Mouse (Mus musculus): ENCODE measurements at regions not wholly inside any gene's neighbourhood (a gene's known extent, or its start where the extent isn't known, plus 50 kb on each side); places are given as distances from the start of the nearest gene placed in this dataset.

DNA sequence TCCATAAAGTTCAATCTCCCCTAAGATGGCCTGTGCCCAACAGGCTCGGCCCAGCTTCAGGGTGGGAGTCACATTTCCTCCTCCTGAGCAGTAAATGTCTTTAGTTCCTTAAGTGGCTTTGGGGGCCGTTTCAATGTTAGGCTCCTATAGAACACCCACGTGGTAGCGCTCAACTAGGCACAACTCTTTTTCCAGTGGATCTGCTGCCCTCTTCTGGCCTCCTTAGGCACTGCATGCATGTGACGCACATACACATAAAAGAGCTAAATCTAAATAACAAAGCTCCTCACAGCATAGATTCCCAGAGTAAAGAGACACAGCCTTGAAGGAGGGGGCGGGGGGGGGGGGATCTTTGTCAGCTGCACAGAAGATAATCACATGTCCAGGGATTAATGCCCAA lies 233.6 kb downstream of the Agtpbp1 start:
- H3K4me3 ChIP-seq, result no peak overlapping the region
- no peak overlapping the region for H3K27ac ChIP-seq
- H3K27me3 ChIP-seq (ENCODE audit: poor library complexity, severe bottlenecking), result no peaks in the 10 kb centered on the region
- no peaks in the 10 kb centered on the region for H3K36me3 ChIP-seq (replicated peaks)
- WGBS, result 59% methylated on average over 6 of the region's 6 CpGs
- no peaks in the 10 kb centered on the region for H3K4me1 ChIP-seq
- peak; percentile 17 for DNase-seq (ENCODE audit: extremely low spot score, low spot score)
- peaks cover 7% of the 10 kb centered on the region; the same call in 1 of the 2 replicates for H3K9me3 ChIP-seq

DNA sequence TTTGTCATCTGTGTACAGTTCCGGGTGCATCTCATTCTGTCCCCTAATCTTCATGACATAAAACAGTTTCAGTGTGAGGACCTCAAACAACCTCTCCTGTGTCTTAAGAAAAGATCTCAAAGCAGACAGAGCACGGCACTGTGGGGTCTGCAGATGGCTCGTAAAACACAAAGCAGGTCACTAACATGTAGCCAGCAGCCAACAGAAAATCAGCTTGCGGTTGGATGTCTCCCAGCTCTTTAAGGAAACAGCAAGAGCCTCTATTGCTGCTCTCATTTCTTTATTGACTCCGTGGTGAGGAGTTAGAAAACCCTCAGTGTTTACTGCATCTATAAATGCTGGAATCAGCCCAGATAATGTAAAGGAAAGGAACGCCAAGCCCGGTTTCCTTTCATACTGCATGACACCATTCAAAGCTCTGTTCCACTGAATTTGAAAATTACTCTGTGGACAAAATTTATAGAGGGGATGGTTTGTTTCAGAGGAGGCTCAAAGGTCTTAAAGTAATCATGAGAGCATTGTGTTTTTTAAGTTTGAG lies 234.3 kb downstream of the Agtpbp1 start:
- no peaks in the 10 kb centered on the region for H3K4me1 ChIP-seq
- DNase-seq (ENCODE audit: extremely low spot score, low spot score), result no peak
- H3K27ac ChIP-seq, result no peak overlapping the region
- no peaks in the 10 kb centered on the region for H3K27me3 ChIP-seq (ENCODE audit: poor library complexity, severe bottlenecking)
- H3K4me3 ChIP-seq, result no peak overlapping the region
- WGBS, result 88% methylated on average over 7 of the region's 7 CpGs
- H3K36me3 ChIP-seq (replicated peaks), result no peaks in the 10 kb centered on the region
- H3K9me3 ChIP-seq, result peaks cover 7% of the 10 kb centered on the region; the same call in 1 of the 2 replicates

DNA sequence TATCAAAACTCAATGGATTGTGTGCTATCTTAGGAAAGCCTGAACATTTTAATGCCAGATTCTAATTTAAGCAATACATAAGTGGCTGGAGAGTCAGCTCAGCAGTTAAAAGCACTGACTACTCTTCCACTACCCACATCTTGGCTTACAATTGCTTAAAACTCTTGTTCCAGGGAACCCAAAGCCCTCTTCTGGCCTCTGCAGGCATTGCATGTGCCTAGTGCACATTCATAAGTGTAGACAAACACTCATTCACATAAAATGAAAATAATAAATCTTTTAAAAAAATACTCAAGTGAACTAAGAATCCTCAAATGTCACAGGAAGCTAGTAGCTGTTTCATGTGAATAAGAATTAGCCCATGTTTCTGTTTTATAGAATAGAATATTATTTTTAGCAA lies 236.5 kb downstream of the Agtpbp1 start:
- no peaks in the 10 kb centered on the region for H3K4me1 ChIP-seq
- no peaks in the 10 kb centered on the region for H3K27me3 ChIP-seq (ENCODE audit: poor library complexity, severe bottlenecking)
- H3K4me3 ChIP-seq, result no peak overlapping the region
- no peaks in the 10 kb centered on the region for H3K36me3 ChIP-seq (replicated peaks)
- H3K9me3 ChIP-seq, result peaks cover 7% of the 10 kb centered on the region; the same call in 1 of the 2 replicates
- H3K27ac ChIP-seq, result no peak overlapping the region
- no peak for DNase-seq (ENCODE audit: extremely low spot score, low spot score)

DNA sequence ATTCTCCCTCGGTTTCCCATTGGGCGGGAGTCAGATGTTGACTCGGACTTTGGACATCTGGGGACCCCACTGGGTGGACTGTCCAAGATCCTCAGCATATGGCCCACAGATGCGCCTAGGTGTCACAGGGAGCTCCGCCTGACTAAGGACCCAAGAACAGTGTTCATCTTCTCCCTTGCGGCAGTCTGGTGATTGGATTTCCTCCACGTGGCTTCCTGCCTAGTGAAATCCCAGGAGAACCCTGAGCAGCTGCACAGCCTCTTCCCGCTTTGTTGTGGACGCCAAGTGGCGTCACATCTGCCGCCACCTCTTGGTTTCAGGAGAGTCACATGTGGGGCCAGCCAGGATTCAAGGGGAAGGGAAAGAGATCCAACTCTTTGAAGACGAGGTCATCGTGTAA lies 243.2 kb downstream of the Agtpbp1 start:
- Histone ChIP-seq H3K36me3 (replicated peaks) (no peaks in the 10 kb centered on the region), H3K4me3 (no peak overlapping the region), H3K4me1 (peaks cover 2% of the 10 kb centered on the region), H3K9me3 (no peaks in the 10 kb centered on the region), H3K27me3 (ENCODE audit: poor library complexity, severe bottlenecking) (no peaks in the 10 kb centered on the region), H3K27ac (no peak overlapping the region)
- no peak for DNase-seq (ENCODE audit: extremely low spot score, low spot score)
- WGBS, result 93% methylated on average over 13 of the region's 13 CpGs

DNA sequence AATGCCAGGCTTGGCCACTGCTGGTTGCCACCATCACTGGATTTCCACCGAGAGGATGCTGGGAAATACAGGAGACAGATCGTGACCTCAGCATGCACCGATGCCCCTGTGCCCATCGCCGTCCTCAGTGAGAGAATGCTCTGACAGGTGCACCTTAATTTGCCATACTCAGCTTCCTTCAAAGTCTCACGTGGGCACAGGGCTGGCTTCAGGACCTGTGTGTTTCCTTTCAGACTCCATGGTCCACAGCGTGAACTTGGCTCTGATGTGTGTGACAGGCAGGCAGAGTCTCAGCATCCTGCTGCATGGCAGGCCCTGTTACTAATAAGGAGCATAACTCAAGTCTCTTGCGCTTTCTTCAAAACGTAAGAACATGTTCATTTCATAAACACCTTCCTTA lies 246.6 kb downstream of the Agtpbp1 start:
- Histone ChIP-seq H3K27me3 (ENCODE audit: poor library complexity, severe bottlenecking) (no peaks in the 10 kb centered on the region), H3K27ac (no peak overlapping the region)
- 96% methylated on average over 9 of the region's 9 CpGs for WGBS

DNA sequence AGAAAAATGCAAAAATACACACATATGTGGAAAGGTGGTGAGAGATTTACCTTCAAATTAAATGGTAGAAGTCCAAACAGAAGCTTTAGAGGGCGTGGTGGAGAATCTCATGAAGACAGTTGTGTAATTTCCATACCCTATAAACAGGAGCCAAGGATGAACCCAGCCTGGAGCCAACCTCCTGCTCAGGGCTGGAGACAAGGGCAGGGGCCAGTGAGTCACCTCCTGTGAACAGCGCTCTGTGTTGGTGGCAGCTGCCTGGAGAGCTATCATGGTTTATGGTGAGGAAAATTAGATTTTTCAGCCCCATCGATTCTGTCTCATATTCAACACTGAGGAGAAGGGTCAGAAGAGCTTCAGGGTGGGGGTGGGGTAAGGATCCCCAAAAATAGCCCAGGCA lies 261.1 kb downstream of the Agtpbp1 start:
- 86% methylated on average over 3 of the region's 3 CpGs for WGBS

More for the DNA sequence above, 246.6 kb downstream of the Agtpbp1 start:
- Histone ChIP-seq H3K36me3 (replicated peaks) (no peaks in the 10 kb centered on the region), H3K4me1 (peaks cover 9% of the 10 kb centered on the region), H3K4me3 (no peak overlapping the region), H3K9me3 (no peaks in the 10 kb centered on the region)
- DNase-seq (ENCODE audit: extremely low spot score, low spot score), result no peak

DNA sequence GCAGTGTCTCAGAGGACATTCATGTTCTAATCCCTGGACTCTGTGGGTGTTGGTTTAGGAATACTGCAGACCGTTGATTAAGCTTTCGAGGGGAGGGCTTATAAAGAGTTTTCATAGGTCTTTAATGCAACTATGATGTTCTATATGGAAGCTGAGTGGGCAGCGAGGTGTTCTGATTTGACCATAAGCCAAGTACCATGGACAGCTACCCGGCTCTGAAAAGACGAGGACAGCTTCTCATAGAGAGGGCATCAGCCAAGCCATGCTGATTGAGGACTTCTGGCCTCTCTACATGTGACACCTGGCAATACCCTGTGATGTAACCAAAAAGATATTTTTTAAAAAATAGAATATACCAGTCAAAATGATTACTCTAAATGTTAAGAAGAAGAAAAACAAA lies 261.6 kb downstream of the Agtpbp1 start:
- Histone ChIP-seq H3K9me3 (no peaks in the 10 kb centered on the region), H3K27ac (no peak overlapping the region), H3K27me3 (ENCODE audit: poor library complexity, severe bottlenecking) (no peaks in the 10 kb centered on the region), H3K4me1 (0 out of 2 replicates have a peak, but pooled peaks cover 4% of the 10 kb centered on the region), H3K36me3 (replicated peaks) (no peaks in the 10 kb centered on the region), H3K4me3 (no peak overlapping the region)
- WGBS, result 49% methylated on average over 5 of the region's 5 CpGs
- DNase-seq (ENCODE audit: extremely low spot score, low spot score), result peak; percentile 28

More for the DNA sequence above, 261.1 kb downstream of the Agtpbp1 start:
- H3K9me3 ChIP-seq, result no peaks in the 10 kb centered on the region
- H3K36me3 ChIP-seq (replicated peaks), result no peaks in the 10 kb centered on the region
- H3K4me3 ChIP-seq, result no peak overlapping the region
- DNase-seq (ENCODE audit: extremely low spot score, low spot score), result no peak
- H3K27me3 ChIP-seq (ENCODE audit: poor library complexity, severe bottlenecking), result no peaks in the 10 kb centered on the region
- no peak overlapping the region for H3K27ac ChIP-seq
- 0 out of 2 replicates have a peak, but pooled peaks cover 4% of the 10 kb centered on the region for H3K4me1 ChIP-seq

DNA sequence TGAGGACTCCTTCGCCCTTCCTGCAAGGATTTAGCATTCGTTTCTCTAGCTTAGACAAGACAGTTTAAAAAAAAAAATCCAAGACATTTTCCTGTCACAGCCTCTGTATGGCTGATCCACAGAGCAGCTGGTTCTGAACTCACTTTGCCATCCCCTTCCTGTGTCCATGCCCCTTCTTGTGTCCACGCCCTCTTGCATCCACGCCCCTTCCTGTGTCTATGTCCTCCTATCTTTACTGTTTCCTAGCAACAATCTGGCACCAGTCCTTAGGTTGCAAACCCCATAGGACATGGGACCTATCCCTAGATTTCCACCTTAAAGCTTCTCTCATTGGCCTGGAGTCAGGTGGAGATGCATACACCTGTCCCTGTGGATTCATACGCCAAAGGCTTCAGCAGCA lies 264.8 kb downstream of the Agtpbp1 start:
- Histone ChIP-seq H3K4me3 (no peak overlapping the region), H3K9me3 (no peaks in the 10 kb centered on the region), H3K27ac (no peak overlapping the region), H3K27me3 (ENCODE audit: poor library complexity, severe bottlenecking) (no peaks in the 10 kb centered on the region), H3K4me1 (no peaks in the 10 kb centered on the region), H3K36me3 (replicated peaks) (no peaks in the 10 kb centered on the region)
- no peak for DNase-seq (ENCODE audit: extremely low spot score, low spot score)
- WGBS, result 92% methylated on average over 5 of the region's 5 CpGs

DNA sequence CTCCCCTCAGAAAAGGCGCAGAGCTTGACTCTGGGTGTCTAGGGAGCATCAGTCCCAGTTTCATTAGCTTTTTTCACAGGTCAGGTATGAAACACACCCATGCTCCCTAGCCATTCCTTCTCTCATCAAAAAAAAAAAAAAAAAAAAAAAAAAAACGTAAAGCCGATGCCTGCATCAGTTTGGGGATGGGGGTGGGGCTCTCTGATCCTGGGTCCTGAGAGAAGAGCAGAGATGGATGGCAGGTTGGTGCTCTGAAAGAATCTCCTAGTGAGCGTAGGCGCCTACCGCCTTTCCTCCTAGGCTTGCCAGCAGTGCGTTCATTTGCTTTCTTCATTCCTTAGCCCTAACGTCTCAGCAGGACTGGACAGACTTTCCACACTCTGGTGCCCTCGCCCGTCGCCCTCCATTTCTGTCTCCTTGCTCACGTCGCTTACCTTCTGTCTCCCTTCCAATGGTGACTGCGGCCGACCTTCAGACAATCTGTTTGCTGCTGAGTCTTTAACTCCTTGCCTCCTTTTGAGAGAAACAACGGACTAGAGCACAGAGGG lies 267.5 kb downstream of the Agtpbp1 start:
- DNase-seq (ENCODE audit: extremely low spot score, low spot score), result no peak

DNA sequence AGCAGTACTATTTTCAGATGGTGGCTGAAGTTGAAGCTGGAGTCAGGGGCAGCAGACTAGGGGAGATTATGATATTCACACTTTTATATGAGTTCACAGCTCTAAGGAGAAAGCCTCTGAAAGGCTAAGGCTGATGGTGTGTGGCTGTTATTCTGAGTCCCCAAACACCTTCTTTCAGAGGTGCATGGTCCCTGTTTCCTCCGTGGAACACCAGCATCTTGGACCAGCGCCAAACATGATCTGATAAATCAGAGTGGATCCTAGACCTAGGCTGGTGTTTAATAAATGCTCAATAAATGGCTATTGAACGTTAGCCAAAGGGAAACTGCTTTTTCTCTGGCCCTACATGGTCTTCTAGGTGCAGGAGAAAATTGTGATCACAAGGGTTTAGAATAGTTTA lies 269.2 kb downstream of the Agtpbp1 start:
- no peaks in the 10 kb centered on the region for H3K36me3 ChIP-seq (replicated peaks)
- 76% methylated on average over 3 of the region's 3 CpGs for WGBS
- no peak for DNase-seq (ENCODE audit: extremely low spot score, low spot score)

More for the DNA sequence above, 267.5 kb downstream of the Agtpbp1 start:
- no peak overlapping the region for H3K4me3 ChIP-seq
- no peaks in the 10 kb centered on the region for H3K27me3 ChIP-seq (ENCODE audit: poor library complexity, severe bottlenecking)
- WGBS, result 82% methylated on average over 16 of the region's 16 CpGs
- H3K36me3 ChIP-seq (replicated peaks), result no peaks in the 10 kb centered on the region
- H3K9me3 ChIP-seq, result no peaks in the 10 kb centered on the region
- H3K27ac ChIP-seq, result no peak overlapping the region
- H3K4me1 ChIP-seq, result no peaks in the 10 kb centered on the region

DNA sequence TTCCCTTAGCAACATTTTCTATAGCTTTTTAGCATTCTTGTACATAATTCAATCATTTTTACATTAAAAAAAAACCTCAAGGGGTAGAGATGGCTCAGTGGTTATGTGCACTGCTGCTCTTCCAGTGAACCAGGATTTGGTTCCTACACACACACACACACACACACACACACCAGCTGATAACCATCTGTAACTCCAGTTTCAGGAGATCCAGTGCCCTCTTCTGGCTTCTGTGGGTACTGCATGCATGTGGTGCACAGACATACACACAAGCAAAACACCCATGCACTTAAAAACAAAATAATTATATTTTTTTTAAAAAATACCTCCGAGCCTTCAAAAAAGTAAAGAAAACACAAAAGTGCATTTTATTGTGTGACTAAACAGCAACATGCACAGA lies 270.6 kb downstream of the Agtpbp1 start:
- no peak overlapping the region for H3K4me3 ChIP-seq
- no peaks in the 10 kb centered on the region for H3K27me3 ChIP-seq (ENCODE audit: poor library complexity, severe bottlenecking)
- no peaks in the 10 kb centered on the region for H3K9me3 ChIP-seq
- 78% methylated on average over 1 of the region's 1 CpGs for WGBS
- no peaks in the 10 kb centered on the region for H3K4me1 ChIP-seq
- peak; percentile 22 for DNase-seq (ENCODE audit: extremely low spot score, low spot score)
- H3K27ac ChIP-seq, result no peak overlapping the region
- H3K36me3 ChIP-seq (replicated peaks), result no peaks in the 10 kb centered on the region

More for the DNA sequence above, 269.2 kb downstream of the Agtpbp1 start:
- H3K27ac ChIP-seq, result no peak overlapping the region
- H3K4me3 ChIP-seq, result no peak overlapping the region
- no peaks in the 10 kb centered on the region for H3K9me3 ChIP-seq
- no peaks in the 10 kb centered on the region for H3K27me3 ChIP-seq (ENCODE audit: poor library complexity, severe bottlenecking)
- H3K4me1 ChIP-seq, result no peaks in the 10 kb centered on the region

DNA sequence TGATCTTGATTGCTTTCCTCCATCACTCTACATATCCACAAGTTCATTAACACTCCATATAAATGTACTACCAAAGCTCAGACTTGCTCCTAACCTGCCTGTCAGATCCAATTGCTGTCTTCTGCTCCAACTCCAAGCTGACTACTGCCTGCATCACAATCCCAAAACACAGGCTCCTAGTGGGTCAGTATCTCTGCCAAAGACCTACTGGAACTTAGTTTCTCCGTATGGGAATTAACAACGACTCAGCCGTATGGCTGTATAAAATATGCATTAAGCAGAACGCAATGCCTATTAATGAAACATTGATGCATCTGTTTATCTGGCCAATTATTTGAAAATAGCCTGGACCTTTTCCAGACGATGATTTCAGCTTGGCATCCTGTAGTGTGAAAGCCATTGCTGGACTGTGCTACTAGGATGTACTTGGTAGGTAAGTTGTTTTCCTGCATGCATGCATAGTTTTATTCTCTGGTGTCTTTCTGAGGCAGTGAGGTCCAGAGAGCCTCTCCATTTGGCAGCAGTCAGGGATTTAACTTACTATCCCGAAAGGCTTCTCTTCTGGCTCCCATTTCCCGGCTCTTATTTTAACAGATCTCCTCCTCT lies 271.2 kb downstream of the Agtpbp1 start:
- no peak for DNase-seq (ENCODE audit: extremely low spot score, low spot score)
- H3K27me3 ChIP-seq (ENCODE audit: poor library complexity, severe bottlenecking), result no peaks in the 10 kb centered on the region
- no peak overlapping the region for H3K4me3 ChIP-seq
- WGBS, result 93% methylated on average over 7 of the region's 7 CpGs
- H3K36me3 ChIP-seq (replicated peaks), result no peaks in the 10 kb centered on the region
- no peaks in the 10 kb centered on the region for H3K9me3 ChIP-seq
- no peaks in the 10 kb centered on the region for H3K4me1 ChIP-seq
- H3K27ac ChIP-seq, result no peak overlapping the region

DNA sequence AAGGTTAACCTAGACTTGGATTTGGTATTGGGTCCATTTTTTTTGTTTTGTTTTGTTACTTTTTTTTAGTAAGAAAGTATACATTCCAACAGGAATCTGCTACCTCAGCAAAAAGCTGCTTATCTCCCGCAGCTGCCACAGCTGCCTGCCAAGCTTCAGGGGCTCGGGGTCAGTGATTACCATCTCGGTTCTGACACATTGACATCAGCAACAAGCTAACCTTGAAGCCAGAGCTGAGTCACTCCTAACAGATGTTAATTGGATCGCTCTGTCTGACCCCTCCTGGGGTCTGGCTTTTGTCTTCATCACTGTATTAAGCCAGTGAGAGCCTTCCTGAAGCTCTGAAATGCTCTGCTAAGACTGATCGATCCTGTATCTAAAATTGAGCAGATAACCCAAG lies 292.1 kb downstream of the Agtpbp1 start:
- H3K4me3 ChIP-seq, result no peak overlapping the region
- no peaks in the 10 kb centered on the region for H3K9me3 ChIP-seq
- 12% methylated on average over 5 of the region's 5 CpGs for WGBS
- no peak overlapping the region for H3K27ac ChIP-seq
- DNase-seq (ENCODE audit: extremely low spot score, low spot score), result peak; percentile 17
- peaks cover 8% of the 10 kb centered on the region for H3K4me1 ChIP-seq
- H3K27me3 ChIP-seq (ENCODE audit: poor library complexity, severe bottlenecking), result no peaks in the 10 kb centered on the region
- H3K36me3 ChIP-seq (replicated peaks), result no peaks in the 10 kb centered on the region

Data from forebrain, embryonic 10.5 days (tissue).